Mouse (Mus musculus) frontal cortex, postnatal 10 days (tissue): ENCODE measurements at regions not wholly inside any gene's neighbourhood (a gene's known extent, or its start where the extent isn't known, plus 50 kb on each side); places are given as distances from the start of the nearest gene placed in this dataset.
"Not testable (repeated sequence)": the region's sequence is repeated elsewhere in the genome, so short reads cannot be mapped to it uniquely, and the experiment has no call there.

ENCODE experiments used
- DNase-seq, 2 experiments: peaks; one replicate each; pipeline ENCODE4 v3.0.0; 2022; ENCODE audit warnings: low spot score in 2 of 2, mixed read lengths in 1 of 2

DNA sequence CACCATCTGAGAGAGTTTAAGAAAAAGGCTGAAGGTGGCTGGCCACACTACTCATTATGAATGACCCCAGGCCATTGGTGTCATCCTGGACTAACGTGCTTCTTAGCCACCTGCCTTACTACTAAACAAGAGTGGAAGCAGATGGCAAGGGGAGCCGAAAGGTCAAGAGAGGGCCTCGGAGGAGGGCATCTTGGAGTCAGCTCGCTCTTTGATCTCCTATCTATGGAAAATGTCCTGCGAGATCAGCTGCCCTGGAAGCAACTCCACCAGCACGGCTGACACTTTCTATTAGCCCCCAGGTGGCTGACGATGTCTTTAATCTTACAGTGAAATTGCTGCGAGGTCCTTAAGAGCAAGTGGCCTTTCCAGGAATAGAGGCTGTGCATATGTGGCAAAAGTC is 179.3 kb downstream of the Csl start:
- DNase-seq = no peak

DNA sequence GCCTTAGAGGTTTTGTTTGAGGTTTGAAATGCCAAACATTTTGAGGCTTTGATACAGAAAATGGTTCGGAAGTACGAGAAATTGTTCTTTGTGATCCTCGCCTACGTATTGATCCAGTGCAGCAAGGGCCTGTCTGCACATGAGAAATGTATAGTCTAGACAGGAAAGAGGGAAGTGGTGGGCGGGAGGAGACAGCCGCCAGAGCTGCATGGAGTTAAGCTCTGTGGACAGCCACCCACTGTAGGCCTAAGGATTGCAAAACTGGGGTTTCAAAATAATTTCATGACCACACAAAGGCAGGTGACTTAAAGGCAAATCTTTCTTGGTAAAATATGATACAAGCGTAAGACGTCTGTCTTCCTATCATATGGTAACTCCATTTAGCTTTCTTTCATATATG is 178.4 kb downstream of the Csl start:
- DNase-seq = no peak

DNA sequence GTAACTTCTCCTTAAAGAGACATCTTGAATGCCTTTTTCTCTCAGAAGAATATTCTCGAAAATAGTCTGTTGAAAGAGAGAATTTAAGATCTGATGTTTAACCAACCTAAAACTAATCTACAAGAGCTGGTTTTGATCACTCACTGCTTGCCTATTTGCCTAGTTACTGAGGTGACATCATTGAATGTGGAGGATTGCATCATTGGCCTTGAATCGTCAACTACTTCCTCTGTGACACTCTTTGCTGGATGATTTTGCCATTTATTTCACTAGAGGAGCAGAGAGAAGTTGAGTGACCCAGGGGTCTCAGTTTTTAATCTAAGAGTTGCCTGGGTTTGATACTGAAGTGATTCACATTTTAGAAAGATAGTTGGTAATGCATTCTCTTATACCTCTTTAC is 174.6 kb downstream of the Csl start:
- no peak for DNase-seq

DNA sequence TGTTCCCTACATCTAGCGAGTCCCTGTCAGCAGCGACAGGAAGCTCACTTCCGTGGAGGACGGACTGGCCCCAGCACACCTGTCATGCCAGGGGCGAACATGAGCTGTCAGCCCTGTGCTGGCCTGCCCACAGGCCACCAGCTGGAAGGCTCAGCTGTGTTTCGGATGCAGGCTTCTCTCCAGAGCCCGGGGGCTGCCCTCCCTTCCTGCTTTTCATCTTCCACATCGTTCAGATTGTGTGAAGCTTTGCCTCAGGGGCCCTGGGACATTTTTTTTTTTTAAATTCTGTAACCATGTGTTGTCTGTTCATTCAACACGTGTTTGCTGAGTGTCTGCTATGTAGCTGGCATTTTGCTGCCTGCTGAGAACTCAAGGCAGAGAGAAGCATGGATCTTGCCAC is 167.2 kb downstream of the Csl start:
- peak in 1 of 2 experiments; percentile 25 for DNase-seq

DNA sequence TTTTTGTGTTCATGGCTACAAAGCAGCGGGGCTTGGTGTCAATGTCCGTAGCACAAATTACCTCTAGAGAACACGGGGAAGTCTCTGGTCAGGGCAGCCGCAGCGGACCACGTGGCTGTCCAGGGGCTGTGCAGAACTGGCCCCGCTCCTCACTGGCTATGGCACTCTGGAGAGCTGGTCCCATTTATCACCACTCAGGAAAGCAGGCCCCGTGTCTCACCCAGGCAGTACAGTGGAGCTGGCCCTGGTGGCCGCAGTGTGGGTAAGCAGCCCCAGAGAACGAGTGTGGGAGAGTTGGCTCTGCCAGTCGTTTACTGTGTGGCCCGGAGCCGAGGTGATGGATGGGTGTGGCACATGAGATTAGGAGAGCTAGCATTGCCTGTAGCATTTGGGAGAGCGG is 163.8 kb downstream of the Csl start:
- DNase-seq = no peak

DNA sequence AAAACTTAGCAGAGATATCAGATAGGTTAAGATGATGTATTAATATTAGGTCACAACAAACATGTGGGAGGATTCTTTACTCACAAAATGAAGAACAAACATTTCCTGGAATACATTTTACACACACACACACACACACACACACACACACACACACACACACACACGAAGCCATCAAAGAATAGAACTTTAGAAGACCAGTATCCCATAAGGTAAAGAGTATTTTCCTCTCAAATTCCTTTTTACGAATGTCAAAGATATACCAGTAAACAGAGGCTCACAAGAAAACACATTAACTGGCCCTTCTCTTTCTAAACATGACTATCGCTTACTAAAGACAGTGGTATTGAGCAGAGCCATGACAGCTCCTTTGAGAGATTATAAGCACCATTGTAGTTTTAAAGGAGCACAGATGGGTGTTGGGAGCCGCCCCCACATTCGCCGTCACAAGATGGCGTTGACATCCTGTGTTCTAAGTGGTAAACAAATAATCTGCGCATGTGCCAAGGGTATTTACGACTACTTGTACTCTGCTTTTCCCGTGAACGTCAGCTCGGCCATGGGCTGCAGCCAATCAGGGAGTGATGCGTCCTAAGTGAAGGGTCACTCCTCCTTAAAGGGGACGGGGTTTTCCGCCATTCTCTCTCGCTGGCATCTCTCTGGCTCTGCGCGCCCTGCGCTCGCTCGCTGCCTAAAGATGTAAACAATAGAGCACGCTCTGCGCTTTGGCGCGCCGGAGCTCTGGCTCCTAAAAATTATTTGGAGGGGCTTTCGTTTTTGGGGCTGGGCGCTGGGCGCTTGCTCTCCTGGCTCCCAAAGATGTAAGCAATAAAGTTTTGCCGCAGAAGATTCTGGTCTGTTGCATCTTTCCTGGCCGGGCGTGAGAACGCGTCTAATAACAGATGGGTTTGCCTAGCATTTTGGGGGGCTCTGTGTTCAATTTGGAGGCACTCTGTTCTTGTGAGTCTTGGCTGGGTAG is 160.0 kb downstream of the Csl start:
- not testable (repeated sequence) for DNase-seq

DNA sequence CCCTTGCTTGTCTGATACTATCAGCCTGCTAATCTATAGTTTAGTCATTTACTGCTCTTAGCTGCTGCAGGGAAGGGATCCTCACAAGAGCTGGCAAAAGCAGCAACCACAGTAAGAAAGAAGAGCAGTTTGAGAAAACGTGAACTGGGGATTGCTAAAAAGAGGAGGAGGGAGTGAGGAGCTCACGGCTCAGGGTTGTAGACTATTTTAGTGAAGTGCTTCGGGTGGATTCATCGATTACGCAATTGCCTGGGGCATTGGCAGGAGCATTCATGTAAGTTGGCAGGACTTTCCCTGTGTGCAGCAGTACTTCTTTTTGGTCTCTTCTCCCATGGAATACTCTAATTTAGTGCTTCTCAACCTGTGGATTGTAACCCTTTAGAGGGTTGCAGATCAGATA is 157.1 kb downstream of the Csl start:
- no peak for DNase-seq

DNA sequence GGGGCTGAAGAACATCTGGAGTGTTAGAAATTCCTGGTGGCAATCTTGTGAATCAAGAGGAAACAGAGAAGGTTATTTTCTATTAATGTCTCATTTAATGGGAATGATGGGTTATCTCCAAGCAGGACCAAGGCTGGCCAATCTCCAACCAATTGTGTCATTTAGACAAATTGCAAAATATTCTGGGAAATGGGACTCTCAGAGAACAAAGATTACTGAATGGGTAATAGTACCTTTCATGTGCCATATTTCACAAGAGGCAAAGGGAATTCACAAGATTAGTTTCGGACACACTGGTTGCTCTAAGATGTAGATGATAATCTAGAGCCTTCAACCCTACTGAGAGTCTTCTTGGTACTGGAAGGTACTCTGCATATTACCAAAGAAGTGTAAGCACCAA is 155.3 kb downstream of the Csl start:
- no peak for DNase-seq

DNA sequence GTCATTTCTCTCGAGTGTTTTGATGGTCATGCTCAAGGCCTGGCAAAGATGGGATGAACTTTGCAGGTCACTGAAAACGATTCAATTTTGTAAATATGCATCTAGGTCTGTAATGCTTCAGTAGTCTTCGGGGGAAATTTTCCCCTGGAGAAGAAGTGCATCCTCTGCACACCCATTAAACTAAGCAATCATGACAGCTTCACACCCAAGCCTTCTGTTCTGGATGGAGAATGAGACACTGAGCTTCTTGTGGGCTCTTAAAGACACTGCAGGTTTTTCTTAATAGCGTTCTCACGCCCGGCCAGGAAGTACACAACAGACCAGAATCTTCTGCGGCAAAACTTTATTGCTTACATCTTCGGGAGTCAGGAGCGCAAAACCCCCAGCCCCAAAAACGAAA is 151.0 kb downstream of the Csl start:
- no peak for DNase-seq

DNA sequence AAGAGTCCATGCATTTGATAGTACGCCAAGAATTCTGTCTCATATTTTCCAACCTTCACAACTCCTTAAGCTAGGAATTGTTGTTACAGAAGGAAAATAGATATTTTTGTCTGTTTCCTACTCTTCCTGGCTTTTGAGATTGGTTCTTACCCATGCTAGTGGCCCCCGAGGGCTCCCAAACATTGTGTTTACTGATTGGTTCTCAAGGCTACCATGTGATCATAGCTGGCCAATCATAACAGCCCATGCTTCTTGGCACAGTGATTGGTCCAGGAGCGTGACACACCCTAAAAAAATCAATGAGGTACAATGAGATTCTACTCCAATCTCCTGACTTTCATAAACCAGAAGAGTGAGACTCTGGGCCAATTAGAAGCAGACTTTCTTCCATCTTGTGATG is 150.0 kb downstream of the Csl start:
- no peak for DNase-seq

DNA sequence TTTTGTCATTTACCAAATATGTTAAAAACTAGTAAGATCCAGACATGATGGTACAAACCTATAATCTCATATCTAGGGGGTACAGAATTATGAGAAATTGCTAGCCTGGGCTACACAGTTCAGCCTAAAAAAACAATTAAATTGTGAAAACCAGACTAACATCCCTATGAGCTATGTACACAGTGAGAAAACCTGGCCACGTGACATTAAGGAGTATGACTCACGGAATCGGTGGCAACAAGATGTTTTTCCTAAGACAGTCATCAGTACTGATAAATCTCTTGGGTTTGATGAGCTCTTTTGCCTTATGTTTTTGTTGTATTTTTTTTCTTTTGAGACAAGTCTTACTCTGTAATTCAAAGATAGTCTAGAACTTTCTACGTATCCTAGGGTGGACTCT is 148.6 kb downstream of the Csl start:
- no peak for DNase-seq

DNA sequence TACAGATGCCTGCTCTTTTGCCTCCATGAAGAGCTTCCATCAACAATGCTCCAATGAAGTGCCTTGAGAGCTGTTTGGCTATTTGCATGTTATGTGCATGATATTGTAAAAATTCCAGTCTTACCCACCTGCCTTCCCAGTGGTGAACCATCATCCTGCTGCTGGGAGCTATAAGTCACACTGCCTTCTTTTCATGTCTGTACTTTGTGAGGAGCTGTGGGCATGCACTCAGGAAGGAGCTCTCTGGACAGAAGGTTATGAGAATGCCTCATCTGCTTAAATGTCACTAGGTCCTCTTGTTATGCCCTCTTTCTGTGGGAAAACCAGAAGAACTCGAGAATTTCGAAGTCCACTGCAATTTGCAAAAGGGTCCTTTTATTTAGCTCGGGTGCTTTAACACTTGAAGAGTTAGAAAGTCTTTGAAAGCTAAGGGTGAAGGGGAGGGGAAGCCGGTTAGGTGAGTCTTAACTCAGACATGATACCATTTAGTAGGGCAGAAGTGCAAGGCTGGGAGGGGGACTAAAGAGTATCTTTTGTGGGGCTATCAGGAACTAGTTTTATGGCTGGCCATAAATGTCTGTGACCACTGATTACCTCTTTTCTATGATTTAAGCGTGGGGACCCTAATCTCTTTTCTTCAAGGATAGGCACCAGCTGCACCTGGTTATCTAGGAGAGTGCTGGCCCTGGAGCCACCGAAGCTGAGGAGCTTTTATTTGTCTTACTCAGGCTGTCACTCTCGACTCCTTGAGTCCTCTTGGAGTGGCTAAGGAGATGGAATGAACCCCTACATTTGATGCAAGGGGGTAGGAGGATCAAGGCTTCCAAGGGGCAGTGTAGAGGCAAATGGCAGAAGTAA is 144.8 kb downstream of the Csl start:
- no peak for DNase-seq

DNA sequence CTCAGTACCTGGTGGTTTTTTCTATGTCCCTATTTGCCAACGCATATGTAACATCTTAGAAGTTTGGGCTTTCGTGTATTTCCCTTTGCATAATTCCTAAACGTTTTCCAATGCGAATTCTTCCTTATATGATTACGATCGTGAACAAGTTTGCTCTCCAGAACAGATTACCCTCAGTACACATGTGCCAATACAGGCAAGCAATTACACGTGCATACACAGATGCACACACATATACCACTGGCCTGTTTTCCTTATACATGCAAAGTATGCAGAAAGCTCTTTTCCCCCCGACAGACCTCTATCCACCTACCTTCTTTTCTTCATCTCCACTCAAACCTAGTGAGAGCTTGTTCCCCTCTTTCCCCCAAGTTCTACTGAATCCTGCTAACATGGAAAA is 144.1 kb downstream of the Csl start:
- DNase-seq = no peak

DNA sequence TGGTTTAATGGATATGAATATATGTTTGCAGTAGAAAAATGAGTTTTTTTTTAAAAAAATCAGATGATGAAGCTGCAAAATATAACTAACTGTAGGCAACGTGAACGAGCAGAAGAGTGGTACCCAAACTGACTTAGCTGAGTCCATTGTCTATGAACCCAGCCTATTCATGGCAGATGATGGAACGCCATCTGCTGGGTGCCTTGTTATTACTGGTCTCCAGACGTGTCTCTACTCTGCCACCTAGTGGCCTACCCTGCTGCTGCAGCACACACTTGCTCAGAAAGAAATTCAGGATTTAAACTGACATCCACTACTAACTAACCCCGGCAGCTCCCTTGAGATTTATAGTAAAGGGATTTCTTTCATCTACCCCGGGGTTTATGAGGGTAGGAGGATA is 143.7 kb downstream of the Csl start:
- peak; percentile 76 to 86 for DNase-seq

DNA sequence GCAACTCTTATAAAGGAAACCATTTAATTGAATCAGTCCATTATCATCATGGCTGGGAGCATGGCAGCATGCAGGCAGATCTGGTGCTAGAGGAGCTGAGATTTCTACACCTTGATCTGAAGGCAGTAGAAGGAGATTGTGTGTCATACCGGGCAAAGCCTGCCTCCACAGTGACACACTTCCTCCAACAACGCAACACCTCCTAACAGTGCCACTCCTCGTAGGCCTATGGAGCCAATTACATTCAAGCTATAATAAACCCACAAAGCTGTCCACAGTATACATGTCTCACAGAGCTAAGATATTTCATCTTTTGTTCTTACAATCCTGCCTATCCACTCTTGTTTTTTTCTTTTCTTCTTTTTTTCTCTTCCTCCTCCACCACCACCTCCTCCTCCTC is 141.8 kb downstream of the Csl start:
- no peak for DNase-seq

DNA sequence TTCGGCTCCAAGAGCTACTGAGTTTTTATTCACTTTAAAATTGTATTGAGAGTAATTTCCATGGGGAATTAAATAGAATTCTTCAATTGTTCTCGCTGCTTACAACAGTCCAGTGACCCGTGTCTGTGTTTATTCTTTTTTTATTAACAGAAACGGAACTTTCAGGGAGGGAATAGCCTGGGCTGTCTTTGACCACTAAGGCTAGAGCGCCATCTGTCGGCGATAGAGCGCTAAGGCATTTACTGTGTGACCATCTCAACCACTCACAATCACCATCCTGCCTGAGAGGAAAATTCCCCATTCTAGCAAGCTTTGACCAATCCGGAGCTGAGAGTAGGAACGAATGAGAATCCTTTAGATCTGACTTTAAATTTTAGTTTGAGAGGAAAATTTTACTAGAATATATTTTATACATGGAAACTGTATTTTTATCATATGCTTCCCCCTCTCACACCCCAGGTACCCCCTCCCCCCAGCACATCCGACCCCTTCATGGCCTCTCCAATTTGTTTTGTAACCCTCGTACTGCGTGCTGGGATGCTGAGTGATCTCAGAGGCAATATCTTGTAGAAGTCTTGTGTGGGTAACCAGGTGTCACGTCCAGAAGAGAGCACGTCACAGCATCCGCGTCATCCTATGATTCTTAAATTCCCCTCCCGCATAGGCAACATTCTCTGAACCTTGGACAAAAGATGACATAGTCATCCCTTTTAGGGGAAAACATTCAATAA is 139.9 kb downstream of the Csl start:
- peak in 1 of 2 experiments; percentile 72 for DNase-seq

DNA sequence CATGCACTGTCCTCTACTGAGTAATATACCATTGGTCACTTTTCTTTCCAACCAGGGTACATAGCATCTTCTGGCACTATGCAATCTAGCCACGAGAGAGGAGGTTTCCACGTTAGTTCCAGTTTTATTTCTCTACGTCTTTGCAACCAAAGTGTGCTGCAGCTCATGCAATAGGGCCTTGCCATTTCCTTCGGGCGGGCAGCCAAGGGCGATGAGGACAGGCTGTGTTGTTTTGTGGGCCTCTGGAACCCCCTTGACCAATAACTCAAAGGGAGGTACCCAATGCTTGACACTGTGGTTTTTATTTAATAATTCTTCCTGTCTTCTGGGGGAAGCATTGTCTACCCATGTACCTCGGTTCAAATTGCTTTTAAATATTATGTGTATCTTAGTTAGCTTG is 139.0 kb downstream of the Csl start:
- no peak for DNase-seq

DNA sequence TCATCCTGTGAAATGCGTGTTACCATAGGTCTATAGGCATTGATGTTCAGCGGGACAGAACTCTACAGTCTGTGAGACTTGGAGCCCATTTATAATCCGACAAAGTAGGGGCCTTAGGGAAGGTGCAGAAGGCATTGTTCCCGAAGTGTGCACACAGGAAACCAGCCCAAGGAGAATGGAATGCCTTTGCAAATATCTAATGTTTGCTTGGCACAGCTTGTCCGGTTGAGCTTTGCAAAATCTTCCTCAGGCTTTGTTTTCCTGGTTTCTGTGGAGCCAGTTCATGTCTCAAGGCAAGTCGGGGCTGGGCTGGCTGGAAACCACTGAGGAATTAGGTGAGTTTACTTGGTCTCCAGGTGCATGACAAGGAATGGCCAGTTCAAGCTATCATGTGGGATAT is 132.1 kb downstream of the Csl start:
- no peak for DNase-seq

DNA sequence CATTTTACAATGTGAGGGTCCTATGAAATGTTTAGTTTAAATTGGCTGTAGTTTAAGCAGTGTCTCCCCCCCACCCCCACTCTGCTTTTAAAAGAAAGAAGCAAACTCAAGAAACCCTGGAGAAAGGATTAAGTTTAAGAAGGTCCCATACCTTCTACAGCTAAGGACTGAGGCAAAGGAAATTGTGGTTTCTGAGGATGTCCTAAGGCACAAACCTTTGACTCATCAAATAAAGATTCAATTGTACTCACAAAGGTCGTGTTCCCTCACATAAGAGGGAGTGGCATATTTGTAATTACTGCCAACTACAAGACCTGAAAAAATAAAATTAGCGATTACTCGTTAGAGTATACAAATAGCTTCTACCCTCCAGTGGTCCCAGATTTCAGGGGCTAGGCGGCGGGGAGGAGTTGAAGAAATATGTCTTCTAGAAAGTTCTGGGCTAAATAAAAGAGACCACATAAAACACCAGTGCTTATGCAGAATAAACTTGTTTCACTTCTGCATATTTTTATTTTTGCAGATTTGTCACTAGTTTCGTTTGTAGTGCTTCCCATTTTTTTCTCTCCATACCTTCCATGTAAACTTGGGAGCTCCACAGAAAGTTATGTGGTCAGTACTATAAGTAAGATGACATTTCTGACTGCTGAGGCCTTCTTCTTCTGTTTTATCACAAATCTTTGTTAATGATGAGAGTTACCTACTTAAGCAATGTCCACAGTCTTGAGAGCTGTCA is 127.0 kb downstream of the Csl start:
- DNase-seq = no peak

DNA sequence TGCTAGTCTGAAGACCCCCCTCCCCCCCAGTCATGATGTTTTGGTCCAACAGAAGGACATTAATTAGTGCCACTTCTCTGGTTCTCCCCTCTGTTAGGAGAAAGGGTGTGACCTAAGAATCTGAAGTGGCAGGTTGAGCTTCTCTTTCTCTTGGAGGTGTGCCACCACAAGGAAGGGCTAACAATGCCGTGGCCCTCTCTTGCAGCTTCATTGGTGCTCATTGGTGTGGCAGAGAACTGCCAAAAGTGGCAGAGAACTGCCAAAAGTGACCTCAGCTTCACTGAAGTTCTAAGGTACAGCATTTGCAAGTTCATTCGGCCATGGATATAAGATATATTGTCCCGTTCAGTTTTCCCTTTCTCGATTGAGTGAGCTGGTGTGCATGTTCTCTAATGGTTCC is 123.7 kb downstream of the Csl start:
- no peak for DNase-seq

DNA sequence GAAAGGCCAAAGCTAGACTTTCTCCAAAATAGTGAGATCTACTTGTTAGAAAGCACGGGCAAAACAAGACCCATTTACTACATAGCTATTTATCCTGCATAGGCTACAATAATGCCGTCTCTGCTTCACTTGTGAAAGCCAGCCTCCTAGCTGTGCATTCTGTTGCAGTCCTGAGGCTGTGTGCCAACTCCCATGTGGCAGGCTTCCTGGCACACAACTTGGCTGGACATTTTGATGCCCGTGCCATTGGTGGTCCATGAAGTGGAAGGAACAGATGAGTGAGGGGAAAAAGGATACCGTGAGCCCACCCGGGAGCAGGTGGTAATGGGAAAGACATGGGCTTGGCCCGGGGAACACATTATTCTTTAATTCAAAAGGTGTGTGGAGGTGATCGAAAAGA is 120.4 kb downstream of the Csl start:
- no peak for DNase-seq
